8 mouse cellular contexts compared by ENCODE assay signal in the genomic region with DNA sequence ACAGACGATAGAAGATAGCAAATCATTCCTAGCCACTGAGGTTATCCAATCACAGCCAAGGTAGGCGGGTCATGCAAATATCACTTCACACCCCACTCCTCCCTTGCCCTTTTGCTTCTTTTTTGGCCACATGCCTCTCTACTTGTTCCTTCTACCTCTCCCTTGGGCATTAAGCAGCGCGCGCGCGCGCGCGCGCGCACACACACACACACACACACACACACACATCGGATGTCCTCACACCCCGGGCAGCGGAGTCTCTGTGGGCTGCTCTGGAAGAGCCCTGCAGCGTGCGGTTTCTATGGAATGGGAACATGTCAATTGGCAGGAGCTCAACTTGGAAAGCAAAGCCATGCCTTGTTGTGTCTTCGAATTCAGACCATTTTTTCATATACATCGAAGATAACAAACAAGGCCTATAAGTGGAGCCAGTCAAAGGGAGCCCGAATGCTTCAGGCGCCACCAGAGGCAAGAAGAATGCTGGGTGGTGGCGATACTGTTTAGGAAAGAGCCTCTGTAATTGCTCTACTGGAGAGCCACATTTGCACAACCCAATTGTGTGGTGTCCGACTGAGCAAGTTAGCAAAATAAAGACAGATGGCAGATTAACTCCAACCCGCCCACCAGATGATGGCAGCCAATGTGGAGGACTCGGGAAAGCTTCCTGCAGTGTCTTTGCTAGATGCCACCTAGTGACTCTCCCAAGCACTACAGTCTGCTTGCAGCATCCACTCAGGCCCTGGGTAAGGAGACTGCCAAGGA.
A peak's percentile ranks its signal among the peaks of the same experiment; 100 is the strongest.
DNase-seq lines count a peak whose midpoint lies in the region; ATAC-seq and TF ChIP-seq lines count a peak whose summit lies in the region.

No protein-coding gene starts in this region.

- H3K9ac ChIP-seq in hindbrain, embryonic 16.5 days (ENCODE audit: low read depth, low read length) = no peak overlapping the region
- H3K9ac ChIP-seq in liver, embryonic 11.5 days (ENCODE audit: low read depth, low read length) = no peak overlapping the region
- no peak overlapping the region for H3K9ac ChIP-seq in neural tube, embryonic 14.5 days (replicated peaks; ENCODE audit: low read depth, low read length)

- no peaks in the 10 kb centered on the region for H3K27me3 ChIP-seq in hindbrain, embryonic 16.5 days (replicated peaks; ENCODE audit: control insufficient read depth, insufficient read depth, low read length)
- no peaks in the 10 kb centered on the region for H3K27me3 ChIP-seq in liver, embryonic 11.5 days (replicated peaks; ENCODE audit: control insufficient read depth, insufficient read depth, low read length)
- H3K27me3 ChIP-seq in neural tube, embryonic 14.5 days (ENCODE audit: control insufficient read depth, insufficient read depth, low read length) = no peaks in the 10 kb centered on the region

- no peaks in the 10 kb centered on the region for H3K9me3 ChIP-seq in hindbrain, embryonic 16.5 days (ENCODE audit: control insufficient read depth, low read length)
- H3K9me3 ChIP-seq in liver, embryonic 11.5 days (ENCODE audit: control insufficient read depth, low read length) = no peaks in the 10 kb centered on the region
- H3K9me3 ChIP-seq in neural tube, embryonic 14.5 days (ENCODE audit: control insufficient read depth, low read length) = no peaks in the 10 kb centered on the region

- peak; percentile 83 for ATAC-seq in frontal cortex, adult (ENCODE audit: low TSS enrichment)
- peak; percentile 43 for ATAC-seq in hindbrain, embryonic 16.5 days
- peak; percentile 43; the same call in 1 of the 2 replicates for ATAC-seq in liver, embryonic 11.5 days (replicated peaks; ENCODE audit: low FRiP score)
- ATAC-seq in neural tube, embryonic 14.5 days (ENCODE audit: low read depth) = peak; percentile 51; the same call in 1 of the 2 replicates

- intact Hi-C loops in gastrocnemius, adult 2 months (cut with DNase I) = loop anchor here (5.0 kb wide), 1 partner anchor 68 kb away; no protein-coding TSS in a partner anchor
- intact Hi-C loops in gastrocnemius, postnatal 36 days (cut with DNase I) = loop anchor here (5.0 to 10.0 kb wide), 2 partner anchors 113 to 235 kb away; no protein-coding TSS in a partner anchor

- peaks cover 5% of the 10 kb centered on the region for H3K4me1 ChIP-seq in hindbrain, embryonic 16.5 days (ENCODE audit: control insufficient read depth, insufficient read depth, low read depth, low read length)
- H3K4me1 ChIP-seq in liver, embryonic 11.5 days (replicated peaks; ENCODE audit: control insufficient read depth, insufficient read depth, low read length) = peaks cover 7% of the 10 kb centered on the region; the same call in 1 of the 2 replicates
- H3K4me1 ChIP-seq in neural tube, embryonic 14.5 days (ENCODE audit: control insufficient read depth, insufficient read depth, low read length) = no peaks in the 10 kb centered on the region

- no peaks in the 10 kb centered on the region for H3K36me3 ChIP-seq in hindbrain, embryonic 16.5 days (ENCODE audit: control insufficient read depth, insufficient read depth, low read length)
- no peaks in the 10 kb centered on the region for H3K36me3 ChIP-seq in liver, embryonic 11.5 days (ENCODE audit: control insufficient read depth, insufficient read depth, low read length)
- H3K36me3 ChIP-seq in neural tube, embryonic 14.5 days (ENCODE audit: control insufficient read depth, insufficient read depth, low read length) = no peaks in the 10 kb centered on the region

- 51% methylated on average over 25 of the region's 25 CpGs for WGBS in hindbrain, embryonic 16.5 days
- 58% methylated on average over 25 of the region's 25 CpGs for WGBS in liver, embryonic 11.5 days
- WGBS in neural tube, embryonic 14.5 days = 64% methylated on average over 25 of the region's 25 CpGs

- H3K27ac ChIP-seq in gastrocnemius, adult 2 months = peak overlapping the region; percentile 16; the same call in 1 of the 2 replicates
- peak overlapping the region; percentile 45; the same call in 1 of the 2 replicates for H3K27ac ChIP-seq in hindbrain, embryonic 16.5 days (ENCODE audit: low read depth, low read length)
- no peak overlapping the region for H3K27ac ChIP-seq in liver, embryonic 11.5 days (ENCODE audit: low read depth, low read length)
- H3K27ac ChIP-seq in neural tube, embryonic 14.5 days (ENCODE audit: low read depth, low read length) = no peak overlapping the region

- peak; percentile 48 for DNase-seq in gastrocnemius, adult 2 months
- no peak for DNase-seq in gastrocnemius, postnatal 36 days
- peak; percentile 91 for DNase-seq in cerebellum, adult 9-11 months
- no peak for DNase-seq in liver, embryonic 11.5 days (ENCODE audit: low spot score)
- peak; percentile 42 for DNase-seq in yolk sac, embryonic 10.5 days (ENCODE audit: low spot score)

- H3K4me2 ChIP-seq in hindbrain, embryonic 16.5 days (ENCODE audit: low read length) = no peak overlapping the region; the same call in 1 of the 2 replicates
- H3K4me2 ChIP-seq in liver, embryonic 11.5 days = no peak overlapping the region
- H3K4me2 ChIP-seq in neural tube, embryonic 14.5 days (ENCODE audit: low read depth, low read length) = no peak overlapping the region

- no peak overlapping the region for H3K4me3 ChIP-seq in gastrocnemius, adult 2 months
- no peak overlapping the region for H3K4me3 ChIP-seq in hindbrain, embryonic 16.5 days (ENCODE audit: low read length)
- H3K4me3 ChIP-seq in liver, embryonic 11.5 days (ENCODE audit: low read depth, low read length) = no peak overlapping the region
- no peak overlapping the region for H3K4me3 ChIP-seq in neural tube, embryonic 14.5 days (ENCODE audit: low read depth, low read length)

- TF ChIP-seq CTCF in gastrocnemius, adult 2 months (IDR thresholded peaks at IDR 0.05) = peak; percentile 56

Comparison
In these comparisons a context has a peak if more than half of its experiments do, and no peak if none do; other contexts are left out.
1. DNase-seq: peak in gastrocnemius, adult 2 months (single experiment), cerebellum, adult 9-11 months (single experiment) and yolk sac, embryonic 10.5 days (single experiment); none in gastrocnemius, postnatal 36 days (0 of 2) and liver, embryonic 11.5 days (single experiment).
2. H3K27ac ChIP-seq: peak in gastrocnemius, adult 2 months (single experiment) and hindbrain, embryonic 16.5 days (single experiment); none in liver, embryonic 11.5 days (single experiment) and neural tube, embryonic 14.5 days (single experiment).
3. Peak in every context shown above with its lines, with median percentiles within 50 percentile points of each other: ATAC-seq.